ENCODE assay signal across 10 mouse cellular contexts in the genomic region with DNA sequence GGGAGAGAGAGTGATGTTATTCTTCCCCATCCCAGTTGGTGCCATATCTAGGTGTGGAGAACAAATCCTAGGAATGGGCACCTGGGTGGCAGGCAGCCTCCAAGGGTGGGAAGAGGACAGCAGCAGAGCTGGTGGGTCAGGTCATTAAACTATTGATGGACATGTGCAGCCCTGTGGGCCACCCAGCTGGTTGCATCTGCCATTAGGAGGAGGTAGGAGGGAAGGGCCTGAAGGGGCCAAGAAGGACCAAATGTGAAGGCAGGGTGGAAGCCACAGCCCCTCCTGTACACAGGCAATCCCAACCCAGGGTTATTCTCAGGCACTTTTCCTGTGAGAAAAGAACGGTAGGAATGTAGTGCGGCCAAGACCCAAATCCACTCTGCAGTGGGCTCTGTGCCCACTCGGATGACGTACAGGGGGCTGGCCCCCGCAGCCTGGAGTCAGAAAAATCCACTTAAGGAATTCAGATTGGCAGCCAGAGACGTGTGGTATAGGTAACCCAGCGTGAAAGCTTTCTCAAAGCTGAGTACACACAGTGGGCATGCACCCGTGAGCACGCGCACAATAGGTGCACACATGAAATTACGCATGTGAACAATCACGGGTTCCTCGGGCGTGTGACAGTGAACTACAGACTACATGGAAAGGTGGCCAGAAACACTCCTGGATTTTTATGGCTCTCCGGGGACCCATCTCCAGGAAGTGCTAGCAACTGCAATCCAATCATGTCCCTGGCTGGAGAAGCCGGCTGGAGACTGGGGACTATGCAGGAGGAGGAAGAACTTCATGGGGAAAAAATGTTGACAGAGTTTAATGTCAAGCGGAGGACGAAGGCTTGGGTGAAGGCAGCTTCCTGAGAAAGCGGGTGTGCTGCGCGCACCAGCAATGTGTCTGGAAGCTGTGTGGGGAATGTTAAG.
A peak's percentile ranks its signal among the peaks of the same experiment; 100 is the strongest.
DNase-seq lines count a peak whose midpoint lies in the region; ATAC-seq lines count a peak whose summit lies in the region.
"Had no signal": no experiment of that assay in that cellular context is flagged by ENCODE, and none has a peak within 500 bp of the region (broad histone marks: within the 10 kb centered on the region; RNA-seq: fewer than 3 reads in every experiment).

No protein-coding gene starts in this region.

- peaks cover 3% of the 10 kb centered on the region; the same call in 1 of the 2 replicates for H3K4me1 ChIP-seq in forebrain, embryonic 14.5 days (ENCODE audit: control insufficient read depth, insufficient read depth, low read length)
- peaks cover 16% of the 10 kb centered on the region for H3K4me1 ChIP-seq in forebrain, embryonic 13.5 days
- H3K4me1 ChIP-seq in heart, embryonic 16.5 days (ENCODE audit: control insufficient read depth, insufficient read depth, low read length), result peaks cover 64% of the 10 kb centered on the region
- H3K4me1 ChIP-seq in limb, embryonic 11.5 days (ENCODE audit: control insufficient read depth, insufficient read depth, low read length), result peaks cover 48% of the 10 kb centered on the region
- H3K4me1 ChIP-seq in liver, embryonic 11.5 days (replicated peaks; ENCODE audit: control insufficient read depth, insufficient read depth, low read length), result no peaks in the 10 kb centered on the region

- no peak overlapping the region for H3K9ac ChIP-seq in forebrain, embryonic 14.5 days (ENCODE audit: low read length)
- no peak overlapping the region for H3K9ac ChIP-seq in forebrain, embryonic 13.5 days
- peak overlapping the region; percentile 9 for H3K9ac ChIP-seq in heart, embryonic 16.5 days (ENCODE audit: low read length)
- no peak overlapping the region for H3K9ac ChIP-seq in limb, embryonic 11.5 days (ENCODE audit: low read length)
- no peak overlapping the region for H3K9ac ChIP-seq in liver, embryonic 11.5 days (ENCODE audit: low read depth, low read length)
- H3K9ac ChIP-seq: neural tube, embryonic 12.5 days had no signal

- H3K4me2 ChIP-seq in forebrain, embryonic 14.5 days (ENCODE audit: low read length), result no peak overlapping the region
- no peak overlapping the region for H3K4me2 ChIP-seq in forebrain, embryonic 13.5 days
- H3K4me2 ChIP-seq in heart, embryonic 16.5 days (ENCODE audit: low read depth, low read length), result no peak overlapping the region
- H3K4me2 ChIP-seq in limb, embryonic 11.5 days (ENCODE audit: low read depth, severe bottlenecking), result no peak overlapping the region
- H3K4me2 ChIP-seq in liver, embryonic 11.5 days, result no peak overlapping the region
- H3K4me2 ChIP-seq: neural tube, embryonic 12.5 days had no signal

- no peaks in the 10 kb centered on the region for H3K27me3 ChIP-seq in forebrain, embryonic 14.5 days (replicated peaks; ENCODE audit: control insufficient read depth, insufficient read depth, low read length)
- H3K27me3 ChIP-seq in forebrain, embryonic 13.5 days, result no peaks in the 10 kb centered on the region
- H3K27me3 ChIP-seq in heart, embryonic 16.5 days (ENCODE audit: control insufficient read depth, insufficient read depth, low read length), result no peaks in the 10 kb centered on the region
- H3K27me3 ChIP-seq in limb, embryonic 11.5 days (ENCODE audit: control insufficient read depth, insufficient read depth, low read length), result no peaks in the 10 kb centered on the region
- H3K27me3 ChIP-seq in liver, embryonic 11.5 days (replicated peaks; ENCODE audit: control insufficient read depth, insufficient read depth, low read length), result no peaks in the 10 kb centered on the region
- H3K27me3 ChIP-seq: neural tube, embryonic 12.5 days had no signal

- H3K27ac ChIP-seq in forebrain, embryonic 14.5 days (ENCODE audit: low read depth, low read length), result no peak overlapping the region
- H3K27ac ChIP-seq in forebrain, embryonic 13.5 days, result no peak overlapping the region
- H3K27ac ChIP-seq in heart, embryonic 16.5 days (ENCODE audit: low read length), result peak overlapping the region; percentile 68
- no peak overlapping the region for H3K27ac ChIP-seq in limb, embryonic 11.5 days (replicated peaks; ENCODE audit: low read depth, low read length)
- H3K27ac ChIP-seq in liver, embryonic 11.5 days (ENCODE audit: low read depth, low read length), result no peak overlapping the region
- H3K27ac ChIP-seq: macrophage; neural tube, embryonic 12.5 days had no signal

- H3K36me3 ChIP-seq in forebrain, embryonic 14.5 days (ENCODE audit: control insufficient read depth, insufficient read depth, low read length), result no peaks in the 10 kb centered on the region
- no peaks in the 10 kb centered on the region for H3K36me3 ChIP-seq in forebrain, embryonic 13.5 days (ENCODE audit: poor library complexity, severe bottlenecking)
- no peaks in the 10 kb centered on the region for H3K36me3 ChIP-seq in heart, embryonic 16.5 days (ENCODE audit: control insufficient read depth, insufficient read depth)
- H3K36me3 ChIP-seq in limb, embryonic 11.5 days (ENCODE audit: control insufficient read depth, insufficient read depth, low read length), result no peaks in the 10 kb centered on the region
- no peaks in the 10 kb centered on the region for H3K36me3 ChIP-seq in liver, embryonic 11.5 days (ENCODE audit: control insufficient read depth, insufficient read depth, low read length)
- H3K36me3 ChIP-seq: neural tube, embryonic 12.5 days had no signal

- H3K4me3 ChIP-seq in forebrain, embryonic 14.5 days (ENCODE audit: low read depth, low read length), result no peak overlapping the region
- H3K4me3 ChIP-seq in forebrain, embryonic 13.5 days, result no peak overlapping the region
- H3K4me3 ChIP-seq in heart, embryonic 16.5 days (ENCODE audit: low read length), result no peak overlapping the region
- no peak overlapping the region for H3K4me3 ChIP-seq in limb, embryonic 11.5 days (ENCODE audit: low read depth, low read length)
- no peak overlapping the region for H3K4me3 ChIP-seq in liver, embryonic 11.5 days (ENCODE audit: low read depth, low read length)
- H3K4me3 ChIP-seq: neural tube, embryonic 12.5 days had no signal

- DNase-seq in forebrain, embryonic 14.5 days (ENCODE audit: low spot score), result no peak
- DNase-seq in limb, embryonic 11.5 days (ENCODE audit: low spot score), result no peak
- peak; percentile 61 for DNase-seq in skeletal muscle tissue, adult 2 months (ENCODE audit: low read depth, low spot score)
- no peak for DNase-seq in retina, embryonic 14.5 days (ENCODE audit: low spot score)
- DNase-seq in urinary bladder, postnatal 14 days (ENCODE audit: low spot score), result no peak
- DNase-seq in liver, embryonic 11.5 days (ENCODE audit: low spot score), result no peak

- no peaks in the 10 kb centered on the region for H3K9me3 ChIP-seq in forebrain, embryonic 14.5 days (replicated peaks; ENCODE audit: control insufficient read depth, low read length)
- H3K9me3 ChIP-seq in forebrain, embryonic 13.5 days (replicated peaks), result no peaks in the 10 kb centered on the region
- H3K9me3 ChIP-seq in heart, embryonic 16.5 days (replicated peaks; ENCODE audit: control insufficient read depth, low read length), result no peaks in the 10 kb centered on the region
- H3K9me3 ChIP-seq in limb, embryonic 11.5 days (ENCODE audit: control insufficient read depth, low read length), result no peaks in the 10 kb centered on the region
- no peaks in the 10 kb centered on the region for H3K9me3 ChIP-seq in liver, embryonic 11.5 days (ENCODE audit: control insufficient read depth, low read length)
- H3K9me3 ChIP-seq: neural tube, embryonic 12.5 days had no signal

- 0 out of 2 replicates have a peak, but pooled peaks have one; percentile 40 for ATAC-seq in forebrain, embryonic 14.5 days
- no peak for ATAC-seq in forebrain, embryonic 13.5 days
- ATAC-seq in heart, embryonic 16.5 days (replicated peaks; ENCODE audit: extremely low read depth, insufficient read depth, low FRiP score), result peak; percentile 42
- ATAC-seq in limb, embryonic 11.5 days (ENCODE audit: insufficient number of reproducible peaks, low FRiP score, low TSS enrichment, low read depth), result peak; percentile 37; the same call in 1 of the 2 replicates
- no peak for ATAC-seq in liver, embryonic 11.5 days (replicated peaks; ENCODE audit: low FRiP score)

- 90% methylated on average over 21 of the region's 21 CpGs for WGBS in forebrain, embryonic 14.5 days
- WGBS in forebrain, embryonic 13.5 days, result 89% methylated on average over 21 of the region's 21 CpGs
- 57% methylated on average over 21 of the region's 21 CpGs for WGBS in heart, embryonic 16.5 days
- WGBS in limb, embryonic 11.5 days, result 76% methylated on average over 21 of the region's 21 CpGs
- WGBS in liver, embryonic 11.5 days, result 82% methylated on average over 21 of the region's 21 CpGs

Comparison
In these comparisons a context has a peak if more than half of its experiments do, and no peak if none do; other contexts are left out.
1. ATAC-seq: peak in forebrain, embryonic 14.5 days (single experiment), heart, embryonic 16.5 days (single experiment) and limb, embryonic 11.5 days (single experiment); none in forebrain, embryonic 13.5 days (single experiment) and liver, embryonic 11.5 days (single experiment).